Comparison of ENCODE assay signal across 27 mouse cellular contexts in genomic region chr7:114576931-114577330, GRCm38 (mm10). TPM values are rescaled to one million over a fixed set of nuclear protein-coding genes. Genes with fewer than 3 reads are reported as not detected.
DNase-seq lines count a peak whose midpoint lies in the region; ATAC-seq and TF ChIP-seq lines count a peak whose summit lies in the region.
"Had no signal": no experiment of that assay in that cellular context is flagged by ENCODE, and none has a peak within 500 bp of the region (broad histone marks: within the 10 kb centered on the region; RNA-seq: fewer than 3 reads in every experiment).

No protein-coding gene starts in this region.

- no peaks in the 10 kb centered on the region for H3K27me3 ChIP-seq in lung, postnatal 0 days (replicated peaks; ENCODE audit: insufficient read depth, low read length)
- no peaks in the 10 kb centered on the region for H3K27me3 ChIP-seq in small intestine, adult 2 months (ENCODE audit: control insufficient read depth, insufficient read depth, low read length)
- H3K27me3 ChIP-seq: forebrain, embryonic 13.5 days; heart, embryonic 13.5 days; hindbrain, embryonic 13.5 days; limb, embryonic 13.5 days; liver, embryonic 13.5 days; lung, embryonic 15.5 days; midbrain, embryonic 13.5 days; neural tube, embryonic 12.5 days had no signal

- WGBS in lung, postnatal 0 days: 46% methylated on average over 3 of the region's 3 CpGs
- whole genome bisulfite sequencing in small intestine, adult 2 months: 9% methylated on average over 3 of the region's 3 CpGs

- no peak overlapping the region for H3K27ac ChIP-seq in lung, postnatal 0 days (ENCODE audit: low read length)
- no peak overlapping the region for H3K27ac ChIP-seq in small intestine, adult 2 months (ENCODE audit: insufficient read depth, low read depth, low read length)
- H3K27ac ChIP-seq: forebrain, embryonic 13.5 days; heart, adult 2 months; heart, embryonic 13.5 days; hindbrain, embryonic 13.5 days; limb, embryonic 13.5 days; liver, embryonic 13.5 days; lung, embryonic 15.5 days; midbrain, embryonic 13.5 days; neural tube, embryonic 12.5 days had no signal

- no peak overlapping the region for H3K9ac ChIP-seq in lung, postnatal 0 days (replicated peaks; ENCODE audit: low read depth)
- H3K9ac ChIP-seq: forebrain, embryonic 13.5 days; heart, embryonic 13.5 days; hindbrain, embryonic 13.5 days; limb, embryonic 13.5 days; liver, embryonic 13.5 days; lung, embryonic 15.5 days; midbrain, embryonic 13.5 days; neural tube, embryonic 12.5 days had no signal

- peak; percentile 7 for DNase-seq in adrenal gland, postnatal 14 days
- DNase-seq in adrenal gland, postnatal 25 days: no peak
- no peak for DNase-seq in lung, postnatal 0 days (ENCODE audit: low spot score)
- DNase-seq in lung, postnatal 14 days: no peak
- no peak for DNase-seq in embryo, embryonic 11 days
- DNase-seq: adrenal gland, postnatal 10 days; cerebellum, adult 11 months; cerebellum, postnatal 10 days; gastrocnemius, postnatal 14 days; heart, adult 2 months; heart, postnatal 14 days; kidney, adult 9 months; kidney, postnatal 14 days; liver, embryonic 13.5 days; right cerebral cortex, postnatal 14 days; spleen, adult 18-20 months; thymus, postnatal 4 days had no signal

- H3K4me2 ChIP-seq in lung, postnatal 0 days (replicated peaks; ENCODE audit: low read depth, low read length): peak overlapping the region; percentile 22; the same call in 1 of the 2 replicates
- H3K4me2 ChIP-seq: forebrain, embryonic 13.5 days; heart, embryonic 13.5 days; hindbrain, embryonic 13.5 days; limb, embryonic 13.5 days; liver, embryonic 13.5 days; lung, embryonic 15.5 days; midbrain, embryonic 13.5 days; neural tube, embryonic 12.5 days had no signal

- H3K9me3 ChIP-seq in lung, postnatal 0 days (ENCODE audit: low read length): no peaks in the 10 kb centered on the region
- H3K9me3 ChIP-seq: forebrain, embryonic 13.5 days; heart, embryonic 13.5 days; hindbrain, embryonic 13.5 days; limb, embryonic 13.5 days; liver, embryonic 13.5 days; lung, embryonic 15.5 days; midbrain, embryonic 13.5 days; neural tube, embryonic 12.5 days had no signal

- H3K4me1 ChIP-seq in lung, postnatal 0 days (ENCODE audit: insufficient read depth, low read depth, low read length): no peaks in the 10 kb centered on the region
- H3K4me1 ChIP-seq in small intestine, adult 2 months (ENCODE audit: control insufficient read depth, insufficient read depth, insufficient read length, low read length): no peaks in the 10 kb centered on the region
- H3K4me1 ChIP-seq: forebrain, embryonic 13.5 days; heart, embryonic 13.5 days; hindbrain, embryonic 13.5 days; limb, embryonic 13.5 days; liver, embryonic 13.5 days; lung, embryonic 15.5 days; midbrain, embryonic 13.5 days; neural tube, embryonic 12.5 days had no signal

- ATAC-seq in lung, postnatal 0 days: no peak
- peak; percentile 49 to 53 for ATAC-seq in hematopoietic stem cell, adult 5-6 weeks (replicated peaks in 1 of 2; ENCODE audit: insufficient read depth in 1 of 2, low FRiP score in 2 of 2, low TSS enrichment in 1 of 2, low read depth in 1 of 2, poor library complexity in 2 of 2, severe bottlenecking in 2 of 2)
- ATAC-seq in monocyte, adult 5-6 weeks (replicated peaks; ENCODE audit: insufficient number of reproducible peaks, low FRiP score, low TSS enrichment, poor library complexity, severe bottlenecking): no peak; the same call in 1 of the 2 replicates
- ATAC-seq: forebrain, embryonic 13.5 days; midbrain, embryonic 13.5 days had no signal

- no peak for TF ChIP-seq CTCF in lung, postnatal 0 days (IDR thresholded peaks at IDR 0.05)
- no peak for TF ChIP-seq CTCF in small intestine, adult 2 months (IDR thresholded peaks at IDR 0.05; ENCODE audit: extremely low read depth, insufficient read length, insufficient replicate concordance, low read depth, low read length)

- TF ChIP-seq EP300 in lung, postnatal 0 days (IDR thresholded peaks at IDR 0.05): no peak

- H3K4me3 ChIP-seq in lung, postnatal 0 days (ENCODE audit: low read depth, low read length): no peak overlapping the region
- peak overlapping the region; percentile 42 for H3K4me3 ChIP-seq in small intestine, adult 2 months (ENCODE audit: low read depth, low read length)
- H3K4me3 ChIP-seq: forebrain, embryonic 13.5 days; heart, adult 2 months; heart, embryonic 13.5 days; hindbrain, embryonic 13.5 days; limb, embryonic 13.5 days; liver, embryonic 13.5 days; lung, embryonic 15.5 days; midbrain, embryonic 13.5 days; neural tube, embryonic 12.5 days had no signal

- no peak for TF ChIP-seq POLR2A in small intestine, adult 2 months (IDR thresholded peaks at IDR 0.05; ENCODE audit: low read depth, low read length)

- no peaks in the 10 kb centered on the region for H3K36me3 ChIP-seq in lung, postnatal 0 days (ENCODE audit: insufficient read depth, low read length)
- H3K36me3 ChIP-seq in small intestine, adult 2 months (ENCODE audit: control insufficient read depth, insufficient read depth, low read length): no peaks in the 10 kb centered on the region
- H3K36me3 ChIP-seq: heart, embryonic 13.5 days; hindbrain, embryonic 13.5 days; limb, embryonic 13.5 days; liver, embryonic 13.5 days; lung, embryonic 15.5 days; midbrain, embryonic 13.5 days; neural tube, embryonic 12.5 days had no signal

RNA-seq across cellular contexts. Expression of gene Cyp2r1, which starts 14.2 kb away (rescaled TPM):
- 1.8 and 2.6 TPM in 2 replicates for total RNA-seq in adrenal gland, postnatal 14 days (2021)
- 2.0 and 3.2 TPM in 2 replicates for total RNA-seq in adrenal gland, postnatal 25 days (2021)
- polyA plus RNA-seq in lung, postnatal 0 days (2015; fragmentation: Nextera tagmentation; extraction: Ambion mirVana): 2.1 and 3.0 TPM in 2 replicates
- total RNA-seq in hematopoietic stem cell, adult 5-6 weeks (2017): 6.2 and 8.3 TPM in 2 replicates
- polyA plus RNA-seq in small intestine, adult 2 months (2012; rRNA removed): 0.44 and 0.53 TPM in 2 replicates
- total RNA-seq in monocyte, adult 5-6 weeks (2017): 3.3 to 5.0 TPM (median 4.4 TPM) in 3 replicates

RNA-seq across cellular contexts. Expression of gene Calca, which starts 59.2 kb away (rescaled TPM):
- not detected in 2 replicates for total RNA-seq in adrenal gland, postnatal 14 days (2021)
- not detected in 2 replicates for total RNA-seq in adrenal gland, postnatal 25 days (2021)
- polyA plus RNA-seq in lung, postnatal 0 days (2015; fragmentation: Nextera tagmentation; extraction: Ambion mirVana): 9.6 and 11.4 TPM in 2 replicates
- not detected in 2 replicates for total RNA-seq in hematopoietic stem cell, adult 5-6 weeks (2017)
- polyA plus RNA-seq in small intestine, adult 2 months (2012; rRNA removed): not detected in 2 replicates
- not detected in 3 replicates for total RNA-seq in monocyte, adult 5-6 weeks (2017)
- total RNA-seq: gastrocnemius, postnatal 14 days; heart, adult 2 months; heart, postnatal 14 days had no signal
- polyA plus RNA-seq: heart, adult 2 months; liver, embryonic 13.5 days had no signal

Comparison
In these comparisons a context has a peak if more than half of its experiments do, and no peak if none do; other contexts are left out.
1. ATAC-seq: peak in hematopoietic stem cell, adult 5-6 weeks (2 of 2); none in lung, postnatal 0 days (single experiment) and monocyte, adult 5-6 weeks (single experiment).